Mouse (Mus musculus) hindbrain, postnatal 0 days (tissue): ENCODE measurements around the gene Cfap44. TPM values are rescaled to one million over a fixed set of nuclear protein-coding genes. Genes with fewer than 3 reads are reported as not detected.

ENCODE experiments used
- ATAC-seq: fragments of 200-750 bp; cut with Nextera tagmentation; 2 replicates; pipeline ENCODE4 v1.8.0; 2017; ENCODE audit warnings: mild to moderate bottlenecking, moderate TSS enrichment, moderate library complexity
- DNase-seq: peaks from one replicate; pipeline ENCODE4 v3.0.0-alpha.2; 2015; ENCODE audit warnings: low spot score
- H3K27ac ChIP-seq: fragments of 300-500 bp; sonication (generic); 2 replicates; pipeline ENCODE4 v1.5.1; 2014; ENCODE audit warnings: mild to moderate bottlenecking
- H3K27me3 ChIP-seq: fragments of 300-500 bp; sonication (generic); 2 replicates; pipeline ENCODE4 v1.6.1; 2014; ENCODE audit warnings: low read length, mixed read lengths; ENCODE audit not compliant: insufficient read depth
- H3K36me3 ChIP-seq: fragments of 300-500 bp; sonication (generic); 2 replicates; pipeline ENCODE4 v1.6.1; 2014; ENCODE audit warnings: low read length, mixed read lengths; ENCODE audit not compliant: insufficient read depth
- H3K4me1 ChIP-seq: fragments of 300-500 bp; sonication (generic); 2 replicates; pipeline ENCODE4 v1.6.1; 2014; ENCODE audit warnings: antibody characterized with exemption, low read length, mixed read lengths; ENCODE audit not compliant: insufficient read depth
- H3K4me2 ChIP-seq: fragments of 300-500 bp; sonication (generic); 2 replicates; pipeline ENCODE4 v1.6.1; 2014; ENCODE audit warnings: low read depth, mild to moderate bottlenecking, low read length, moderate library complexity, mixed read lengths
- H3K4me3 ChIP-seq: fragments of 300-500 bp; sonication (generic); 2 replicates; pipeline ENCODE4 v1.5.1; 2014; ENCODE audit warnings: low read length
- H3K9ac ChIP-seq: fragments of 300-500 bp; sonication (generic); replicated peaks from 2 replicates; pipeline ENCODE4 v1.6.1; 2014; ENCODE audit warnings: mild to moderate bottlenecking, low read length, moderate library complexity, mixed read lengths
- H3K9me3 ChIP-seq: fragments of 300-500 bp; sonication (generic); 2 replicates; pipeline ENCODE4 v1.6.1; 2016; ENCODE audit warnings: low read length, mixed read lengths
- CTCF ChIP-seq: IDR thresholded peaks from 2 replicates; pipeline ENCODE4 v1.5.1; 2016; ENCODE audit warnings: antibody characterized with exemption, control low read depth, low read depth
- WGBS: fragments of 180-500 bp; shearing (Covaris S2); extraction: QIAGEN DNeasy Blood & Tissue Kit; methylation state at CpG from one replicate; pipeline ENCODE4 v1.1.7; 2014; 5-methylcytosine and 5-hydroxymethylcytosine counted together
- polyA plus RNA-seq: library from polyadenylated mRNA; unstranded; fragments of >200 nt; fragmentation: Nextera tagmentation; extraction: Ambion mirVana; gene quantifications from 2 replicates; pipeline ENCODE4 v1.2.1, GENCODE M21; 2015
- total RNA-seq: library from RNA; depleted of rRNA; stranded (reverse); fragments of >200 nt; gene quantifications from 2 replicates; pipeline ENCODE4 v1.2.3, GENCODE M21; 2014

Cfap44 gene
- total and polyA plus RNA-seq, 2 experiments from 2014 or later, result 3.4 to 5.3 TPM

- Histone ChIP-seq H3K27me3 (no peaks in the 10 kb centered on the region), H3K4me2 (no peak overlapping the region), H3K4me3 (no peak overlapping the region), H3K4me1 (no peaks in the 10 kb centered on the region), H3K36me3 (no peaks in the 10 kb centered on the region), H3K9me3 (no peaks in the 10 kb centered on the region), H3K27ac (no peak overlapping the region), H3K9ac (no peak overlapping the region)
- peak; percentile 85 for TF ChIP-seq CTCF
- DNase-seq, result peak; percentile 81
- peak; percentile 55 for ATAC-seq
- 34% methylated on average over 9 of the region's 9 CpGs for WGBS
Measured at GRCm38 (mm10) chr16:44391877-44392548, 2.6 kb upstream of the Cfap44 start.

DNA sequence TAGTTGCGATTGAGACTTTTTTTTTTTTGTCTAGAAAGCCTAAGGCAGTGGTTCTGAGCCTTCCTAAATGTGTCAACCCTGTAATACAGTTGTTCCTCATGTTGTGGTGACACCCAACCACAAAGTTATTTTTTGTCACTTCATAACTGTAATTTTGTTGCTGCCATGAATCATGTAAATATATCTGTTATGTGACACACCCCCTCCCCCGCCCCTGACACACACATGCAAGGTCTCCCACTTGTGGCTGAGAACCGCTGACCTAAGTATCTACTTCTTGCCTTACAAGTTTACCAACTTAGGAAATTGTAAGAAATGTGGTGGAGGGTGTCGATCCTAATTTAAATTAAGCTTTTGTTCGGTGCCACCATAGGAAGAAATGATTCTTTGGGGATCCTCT is 10.3 kb downstream of the Cfap44 start:
- H3K9me3 ChIP-seq, result 0 out of 2 replicates have a peak, but pooled peaks cover 4% of the 10 kb centered on the region
- DNase-seq (no peak), ATAC-seq (no peak)
- H3K4me2 ChIP-seq, result no peak overlapping the region
- no peak overlapping the region for H3K9ac ChIP-seq
- no peaks in the 10 kb centered on the region for H3K27me3 ChIP-seq
- TF ChIP-seq CTCF, result no peak
- H3K4me1 ChIP-seq, result no peaks in the 10 kb centered on the region
- WGBS, result 94% methylated on average over 5 of the region's 5 CpGs
- H3K4me3 ChIP-seq, result no peak overlapping the region
- no peaks in the 10 kb centered on the region for H3K36me3 ChIP-seq
- no peak overlapping the region for H3K27ac ChIP-seq

DNA sequence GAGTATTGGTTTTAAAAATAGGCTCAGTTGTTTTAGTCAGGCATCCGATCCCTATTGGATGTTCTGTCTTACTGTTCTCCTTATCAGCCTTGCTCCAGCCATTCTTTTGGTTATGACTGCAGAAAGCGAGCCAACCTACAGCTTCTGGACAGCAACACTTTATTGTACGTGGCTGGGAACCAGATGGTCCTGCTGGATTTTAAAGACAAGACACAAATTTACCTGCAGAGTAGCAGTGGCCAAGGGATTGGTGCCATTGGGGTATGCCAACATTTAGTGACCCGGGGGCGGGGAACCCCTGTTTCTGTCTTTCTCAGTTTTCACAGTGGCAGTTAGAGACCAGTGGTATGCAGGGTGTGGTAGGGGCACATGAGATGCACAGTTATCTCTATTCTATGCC is 12.6 kb downstream of the Cfap44 start:
- Histone ChIP-seq H3K4me2 (no peak overlapping the region), H3K9me3 (0 out of 2 replicates have a peak, but pooled peaks cover 4% of the 10 kb centered on the region), H3K27ac (no peak overlapping the region), H3K36me3 (no peaks in the 10 kb centered on the region), H3K27me3 (no peaks in the 10 kb centered on the region), H3K9ac (no peak overlapping the region), H3K4me1 (no peaks in the 10 kb centered on the region), H3K4me3 (no peak overlapping the region)
- 86% methylated on average over 5 of the region's 5 CpGs for WGBS
- ATAC-seq, result no peak
- no peak for TF ChIP-seq CTCF
- DNase-seq, result no peak

DNA sequence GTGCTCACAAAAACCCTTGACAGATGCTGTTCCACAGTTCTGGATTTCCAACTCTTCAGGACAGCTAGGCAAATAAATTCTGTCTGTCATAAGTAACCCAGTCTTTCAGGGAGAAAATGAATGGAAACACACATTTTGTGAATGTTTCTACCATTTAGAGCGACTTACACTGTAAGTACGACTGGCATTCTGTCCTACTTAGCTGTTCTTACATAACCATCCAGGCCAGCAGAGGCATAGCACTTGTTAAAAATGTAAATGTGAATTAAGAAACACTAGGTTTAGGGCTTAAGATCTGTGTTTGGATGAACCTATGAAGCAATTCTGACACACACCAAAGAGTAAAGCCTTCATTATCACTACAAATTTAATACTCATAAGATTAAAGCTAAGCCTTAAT is 13.7 kb downstream of the Cfap44 start:
- ATAC-seq (no peak), DNase-seq (no peak)
- Histone ChIP-seq H3K36me3 (no peaks in the 10 kb centered on the region), H3K4me2 (no peak overlapping the region), H3K27me3 (no peaks in the 10 kb centered on the region), H3K9me3 (0 out of 2 replicates have a peak, but pooled peaks cover 4% of the 10 kb centered on the region), H3K4me1 (no peaks in the 10 kb centered on the region), H3K4me3 (no peak overlapping the region), H3K27ac (no peak overlapping the region), H3K9ac (no peak overlapping the region)
- no peak for TF ChIP-seq CTCF
- 91% methylated on average over 2 of the region's 2 CpGs for WGBS

GRCm38 (mm10) chr16:44410176-44410575 is 15.6 kb downstream of the Cfap44 start:
- Histone ChIP-seq H3K36me3 (no peaks in the 10 kb centered on the region), H3K4me3 (no peak overlapping the region), H3K4me2 (no peak overlapping the region), H3K27me3 (no peaks in the 10 kb centered on the region), H3K9me3 (no peaks in the 10 kb centered on the region), H3K9ac (no peak overlapping the region), H3K4me1 (no peaks in the 10 kb centered on the region), H3K27ac (no peak overlapping the region)
- ATAC-seq (no peak), DNase-seq (no peak)
- 52% methylated on average over 6 of the region's 6 CpGs for WGBS
- no peak for TF ChIP-seq CTCF

GRCm38 (mm10) chr16:44417596-44417995 is 23.0 kb downstream of the Cfap44 start:
- H3K4me1 ChIP-seq, result no peaks in the 10 kb centered on the region
- no peaks in the 10 kb centered on the region for H3K27me3 ChIP-seq
- no peak overlapping the region for H3K4me2 ChIP-seq
- TF ChIP-seq CTCF, result no peak
- 64% methylated on average over 8 of the region's 8 CpGs for WGBS
- no peak overlapping the region for H3K9ac ChIP-seq
- no peaks in the 10 kb centered on the region for H3K36me3 ChIP-seq
- DNase-seq (no peak), ATAC-seq (no peak)
- no peaks in the 10 kb centered on the region for H3K9me3 ChIP-seq
- H3K27ac ChIP-seq, result no peak overlapping the region
- no peak overlapping the region for H3K4me3 ChIP-seq

GRCm38 (mm10) chr16:44421735-44422134 is 27.1 kb downstream of the Cfap44 start:
- Histone ChIP-seq H3K4me3 (no peak overlapping the region), H3K27ac (no peak overlapping the region), H3K4me2 (no peak overlapping the region), H3K36me3 (no peaks in the 10 kb centered on the region), H3K4me1 (no peaks in the 10 kb centered on the region), H3K27me3 (no peaks in the 10 kb centered on the region), H3K9ac (no peak overlapping the region), H3K9me3 (no peaks in the 10 kb centered on the region)
- DNase-seq (no peak), ATAC-seq (no peak)
- TF ChIP-seq CTCF, result no peak
- 87% methylated on average over 8 of the region's 8 CpGs for WGBS
